Mouse (Mus musculus) C2C12 (cell line): ENCODE data around the gene Ccdc40.

Experiments used
- CEBPB ChIP-seq: IDR thresholded peaks from one replicate; pipeline ENCODE4 v1.6.1; 2011; ENCODE audit warnings: low read depth, mild to moderate bottlenecking, control low read depth, moderate library complexity
- CTCF ChIP-seq: IDR thresholded peaks from one replicate; pipeline ENCODE4 v1.5.1; 2011; ENCODE audit not compliant: control insufficient read depth, insufficient read depth, insufficient read length
- FOSL1 ChIP-seq: IDR thresholded peaks from one replicate; pipeline ENCODE4 v1.8.0; 2011; ENCODE audit warnings: mild to moderate bottlenecking, low read length; ENCODE audit not compliant: poor library complexity, insufficient read depth, severe bottlenecking
- MAX ChIP-seq: IDR thresholded peaks from one replicate; pipeline ENCODE4 v1.6.1; 2011; ENCODE audit warnings: mild to moderate bottlenecking, control low read depth
- MYOD1 ChIP-seq: IDR thresholded peaks from one replicate; pipeline ENCODE4 v1.6.1; 2011; ENCODE audit warnings: low read depth; ENCODE audit not compliant: control insufficient read depth, insufficient read length
- MYOG ChIP-seq: IDR thresholded peaks from one replicate; pipeline ENCODE4 v1.6.1; 2011; ENCODE audit not compliant: control insufficient read depth, insufficient read length; ENCODE audit errors: extremely low read depth
- USF1 ChIP-seq: IDR thresholded peaks from one replicate; pipeline ENCODE4 v1.6.1; 2011; ENCODE audit warnings: low read depth, mild to moderate bottlenecking, control low read depth, moderate library complexity

GRCm38 (mm10) chr11:119213166-119213885 is 15.0 kb upstream of the Ccdc40 start:
- no peak for TF ChIP-seq CTCF
- TF ChIP-seq CEBPB: no peak
- no peak for TF ChIP-seq MAX
- TF ChIP-seq MYOG: no peak
- no peak for TF ChIP-seq USF1
- TF ChIP-seq MYOD1: no peak
- no peak for TF ChIP-seq FOSL1
